Mouse (Mus musculus): ENCODE measurements around the gene Tfcp2l1. TPM values are rescaled to one million over a fixed set of nuclear protein-coding genes. Genes with fewer than 3 reads are reported as not detected.

Gene Tfcp2l1
- polyA plus RNA-seq, 1 experiment from 2014 or later: 1.5 TPM

DNA sequence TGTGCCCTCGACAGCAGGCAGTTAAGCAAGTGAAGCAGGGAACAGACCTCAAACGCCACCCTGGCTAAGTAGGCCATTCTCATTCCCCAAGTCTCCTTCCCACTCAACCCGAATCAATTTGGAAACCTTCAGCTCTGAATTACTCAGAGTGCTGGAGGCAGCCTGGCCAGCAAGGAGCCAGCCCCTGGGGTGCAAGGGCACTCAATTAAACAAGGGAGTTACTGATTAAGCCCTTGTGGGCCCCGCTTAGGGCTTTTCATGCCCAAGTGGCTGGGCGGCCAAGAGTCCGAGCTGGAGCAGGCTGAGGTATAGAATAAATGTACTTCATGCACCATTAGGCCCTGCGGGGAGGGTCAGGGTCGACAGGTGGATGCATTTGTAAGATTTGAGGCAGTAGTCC lies 44.5 kb downstream of the Tfcp2l1 start:
- DNase-seq (ENCODE audit: low spot score): no peak
- Histone ChIP-seq H3K27ac (no peak overlapping the region), H3K36me3 (no peaks in the 10 kb centered on the region), H3K4me1 (no peaks in the 10 kb centered on the region), H3K4me3 (no peak overlapping the region), H3K27me3 (ENCODE audit: insufficient read depth, poor library complexity, severe bottlenecking) (no peaks in the 10 kb centered on the region), H3K9me3 (no peaks in the 10 kb centered on the region)
- WGBS: 74% methylated on average over 8 of the region's 8 CpGs

- WGBS: 79% methylated on average over 4 of the region's 4 CpGs
- DNase-seq (ENCODE audit: low spot score): no peak
- Histone ChIP-seq H3K4me1 (no peaks in the 10 kb centered on the region), H3K36me3 (no peaks in the 10 kb centered on the region), H3K9me3 (no peaks in the 10 kb centered on the region), H3K4me3 (no peak overlapping the region), H3K27ac (no peak overlapping the region), H3K27me3 (ENCODE audit: insufficient read depth, poor library complexity, severe bottlenecking) (no peaks in the 10 kb centered on the region)
These were observed 46.4 kb downstream of the Tfcp2l1 start for GRCm38 (mm10) chr1:118674176-118674575.

GRCm38 (mm10) chr1:118681980-118682379 lies 54.2 kb downstream of the Tfcp2l1 start:
- Histone ChIP-seq H3K27me3 (ENCODE audit: insufficient read depth, poor library complexity, severe bottlenecking) (no peaks in the 10 kb centered on the region), H3K9me3 (no peaks in the 10 kb centered on the region), H3K4me1 (no peaks in the 10 kb centered on the region), H3K4me3 (no peak overlapping the region), H3K36me3 (no peaks in the 10 kb centered on the region), H3K27ac (no peak overlapping the region)
- 76% methylated on average over 1 of the region's 1 CpGs for WGBS
- no peak for DNase-seq (ENCODE audit: low spot score)

DNA sequence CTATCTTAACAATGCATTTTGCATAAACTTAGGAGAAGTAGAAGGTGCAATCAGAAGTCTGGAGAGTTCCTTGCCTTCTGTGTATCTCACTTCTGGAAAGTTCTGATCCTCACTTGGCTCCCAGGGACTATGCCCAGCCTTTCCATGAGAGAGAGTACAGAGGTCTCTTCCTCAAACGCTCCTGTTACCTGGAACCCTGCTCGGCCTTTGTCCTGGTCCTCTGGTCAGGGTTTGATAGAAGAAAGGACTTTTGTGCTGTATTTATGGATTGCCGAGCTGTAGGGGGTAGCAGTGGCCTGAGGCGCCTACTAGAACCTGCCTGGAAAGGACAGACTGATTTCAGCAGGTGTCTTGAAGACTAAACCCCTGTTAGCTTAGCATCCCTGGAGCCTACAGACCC lies 55.9 kb downstream of the Tfcp2l1 start:
- no peaks in the 10 kb centered on the region for H3K36me3 ChIP-seq
- H3K4me1 ChIP-seq: peaks cover 4% of the 10 kb centered on the region; the same call in 1 of the 2 replicates
- DNase-seq (ENCODE audit: low spot score): no peak
- H3K27ac ChIP-seq: no peak overlapping the region
- H3K27me3 ChIP-seq (ENCODE audit: insufficient read depth, poor library complexity, severe bottlenecking): no peaks in the 10 kb centered on the region
- 72% methylated on average over 4 of the region's 4 CpGs for WGBS
- no peak overlapping the region for H3K4me3 ChIP-seq
- no peaks in the 10 kb centered on the region for H3K9me3 ChIP-seq

DNA sequence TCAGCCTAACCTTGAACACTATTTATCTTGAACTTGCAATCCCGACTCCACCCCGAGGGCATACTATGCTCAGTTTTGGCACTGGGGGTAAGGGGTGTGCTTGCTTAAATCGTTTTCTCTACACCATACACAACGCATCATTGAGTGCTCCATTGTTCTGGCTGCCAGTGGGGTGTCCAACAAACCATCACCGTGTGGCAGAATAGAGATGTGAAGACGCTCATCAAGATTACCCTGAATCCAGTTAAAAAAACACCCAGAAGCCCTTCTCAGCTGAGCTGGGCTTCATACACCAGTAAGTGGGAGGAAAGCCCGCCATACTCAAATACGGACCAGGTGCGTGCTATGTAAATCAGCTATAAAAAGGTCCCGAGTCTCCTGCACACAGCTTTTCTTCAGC lies 60.0 kb downstream of the Tfcp2l1 start:
- WGBS: 77% methylated on average over 10 of the region's 10 CpGs
- no peaks in the 10 kb centered on the region for H3K36me3 ChIP-seq
- H3K4me3 ChIP-seq: no peak overlapping the region
- peaks cover 11% of the 10 kb centered on the region; the same call in 1 of the 2 replicates for H3K4me1 ChIP-seq
- DNase-seq (ENCODE audit: low spot score): no peak
- no peak overlapping the region for H3K27ac ChIP-seq
- no peaks in the 10 kb centered on the region for H3K27me3 ChIP-seq (ENCODE audit: insufficient read depth, poor library complexity, severe bottlenecking)
- no peaks in the 10 kb centered on the region for H3K9me3 ChIP-seq

DNA sequence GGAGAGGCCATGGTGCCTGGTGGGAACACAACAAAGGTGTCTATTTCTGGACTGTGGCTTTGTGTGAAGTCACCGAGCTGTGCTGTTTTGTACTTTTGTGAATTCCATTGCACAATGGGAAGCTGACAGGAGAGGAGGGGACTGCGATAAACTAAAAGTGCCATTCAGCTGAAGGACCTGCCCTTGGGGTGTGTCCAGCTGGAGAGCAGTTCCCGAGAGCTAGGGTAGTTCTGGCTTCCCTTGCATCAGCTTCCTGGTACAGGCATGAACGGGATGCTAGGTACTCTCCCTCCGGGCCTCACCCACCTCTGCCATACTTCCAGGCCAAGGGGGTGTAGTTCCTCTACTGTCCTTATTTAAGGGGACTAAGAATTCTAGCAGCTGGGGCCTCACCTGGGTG lies 62.1 kb downstream of the Tfcp2l1 start:
- no peak for DNase-seq (ENCODE audit: low spot score)
- Histone ChIP-seq H3K27ac (peak overlapping the region; percentile 47), H3K4me1 (peaks cover 11% of the 10 kb centered on the region; the same call in 1 of the 2 replicates), H3K4me3 (no peak overlapping the region), H3K9me3 (no peaks in the 10 kb centered on the region), H3K27me3 (ENCODE audit: insufficient read depth, poor library complexity, severe bottlenecking) (no peaks in the 10 kb centered on the region), H3K36me3 (no peaks in the 10 kb centered on the region)
- WGBS: 42% methylated on average over 5 of the region's 5 CpGs

DNA sequence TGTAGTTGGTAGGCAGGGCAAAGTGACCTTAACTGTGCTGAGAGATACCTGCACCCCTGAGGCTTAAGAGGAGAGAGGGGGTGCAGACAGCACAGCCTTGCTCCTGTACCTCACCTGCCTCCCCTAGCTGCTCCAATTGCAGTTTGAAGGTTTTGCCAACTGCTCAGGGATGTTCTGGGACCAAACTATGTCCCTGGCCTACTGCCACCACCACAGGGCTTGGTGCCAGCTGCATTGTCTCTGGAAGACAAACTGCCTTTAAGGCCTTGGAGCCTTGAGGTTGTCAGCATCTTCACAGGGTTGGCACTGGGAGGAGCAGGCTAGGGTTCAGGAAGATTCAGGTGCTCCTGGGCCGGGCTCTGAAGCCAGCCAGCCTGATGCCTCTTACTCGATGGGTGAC lies 66.7 kb downstream of the Tfcp2l1 start:
- 73% methylated on average over 2 of the region's 2 CpGs for WGBS
- no peak for DNase-seq (ENCODE audit: low spot score)
- H3K4me1 ChIP-seq: peaks cover 8% of the 10 kb centered on the region; the same call in 1 of the 2 replicates

GRCm38 (mm10) chr1:118697906-118698305 lies 70.2 kb downstream of the Tfcp2l1 start:
- H3K36me3 ChIP-seq: no peaks in the 10 kb centered on the region
- no peaks in the 10 kb centered on the region for H3K9me3 ChIP-seq
- no peak for DNase-seq (ENCODE audit: low spot score)
- H3K27ac ChIP-seq: no peak overlapping the region
- WGBS: 70% methylated on average over 6 of the region's 6 CpGs
- no peaks in the 10 kb centered on the region for H3K27me3 ChIP-seq (ENCODE audit: insufficient read depth, poor library complexity, severe bottlenecking)
- H3K4me1 ChIP-seq: no peaks in the 10 kb centered on the region
- H3K4me3 ChIP-seq: no peak overlapping the region

More for the DNA sequence above, 66.7 kb downstream of the Tfcp2l1 start:
- H3K9me3 ChIP-seq: no peaks in the 10 kb centered on the region
- H3K4me3 ChIP-seq: no peak overlapping the region
- H3K36me3 ChIP-seq: no peaks in the 10 kb centered on the region
- H3K27me3 ChIP-seq (ENCODE audit: insufficient read depth, poor library complexity, severe bottlenecking): no peaks in the 10 kb centered on the region
- no peak overlapping the region for H3K27ac ChIP-seq

DNA sequence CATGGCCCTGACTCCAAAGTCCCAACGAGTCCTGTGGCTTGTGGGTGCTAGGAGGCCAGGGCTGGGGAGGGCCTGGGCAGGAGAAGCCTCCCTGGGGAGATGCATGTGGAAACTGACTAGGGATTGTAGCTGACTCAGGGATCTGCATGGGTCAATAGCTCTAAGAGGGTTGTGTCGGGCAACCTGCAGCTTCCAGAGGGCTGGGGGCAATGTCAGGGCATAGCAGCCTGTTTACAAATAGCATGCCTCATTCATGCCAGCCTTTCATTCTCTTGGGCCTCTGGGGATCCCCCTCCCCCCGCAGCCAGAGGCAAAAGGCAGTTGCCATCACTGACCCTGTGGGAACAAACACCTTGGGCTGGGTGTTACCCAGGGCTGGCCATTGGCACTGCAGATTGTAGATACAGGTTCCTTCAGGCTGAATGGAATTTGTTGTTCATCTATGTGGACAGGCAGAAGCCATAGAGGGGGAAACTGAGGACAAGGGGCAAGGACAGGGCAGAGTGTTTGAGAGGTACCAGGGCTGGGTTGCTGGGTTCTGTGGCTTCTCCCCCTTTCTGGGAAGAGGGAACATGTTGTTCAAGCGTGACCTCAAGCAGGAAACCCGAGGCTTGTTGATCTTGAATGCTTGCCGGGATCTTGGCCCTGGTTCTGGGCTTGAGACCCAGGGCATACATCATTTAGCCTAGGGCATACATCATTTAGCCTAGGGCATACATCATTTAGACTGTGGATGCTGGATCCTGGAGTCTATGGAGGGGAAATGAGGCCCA lies 71.6 kb downstream of the Tfcp2l1 start:
- 72% methylated on average over 6 of the region's 6 CpGs for WGBS
- H3K9me3 ChIP-seq: no peaks in the 10 kb centered on the region
- no peak for DNase-seq (ENCODE audit: low spot score)
- H3K27ac ChIP-seq: no peak overlapping the region
- no peaks in the 10 kb centered on the region for H3K4me1 ChIP-seq
- no peaks in the 10 kb centered on the region for H3K36me3 ChIP-seq
- no peak overlapping the region for H3K4me3 ChIP-seq
- H3K27me3 ChIP-seq (ENCODE audit: insufficient read depth, poor library complexity, severe bottlenecking): no peaks in the 10 kb centered on the region

DNA sequence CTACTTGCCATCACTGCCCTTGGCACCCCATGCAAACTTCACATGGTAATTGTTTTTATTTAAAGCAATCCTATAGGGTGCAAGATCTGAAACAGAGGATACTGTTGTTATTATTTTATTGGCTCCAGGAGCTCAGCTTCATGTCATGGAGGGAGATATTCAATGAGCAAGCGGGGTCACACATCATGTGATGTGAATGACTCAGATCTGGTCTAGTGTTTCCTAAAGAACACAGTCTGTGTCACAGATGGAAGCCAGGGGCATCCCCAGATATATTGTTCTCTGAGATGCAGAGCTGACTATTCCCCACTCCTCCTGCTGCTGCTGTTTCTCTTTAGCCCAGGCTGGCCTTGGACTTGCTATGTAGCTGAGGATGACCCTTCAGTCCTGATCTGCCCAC lies 72.2 kb downstream of the Tfcp2l1 start:
- Histone ChIP-seq H3K27me3 (ENCODE audit: insufficient read depth, poor library complexity, severe bottlenecking) (no peaks in the 10 kb centered on the region), H3K36me3 (no peaks in the 10 kb centered on the region), H3K4me1 (no peaks in the 10 kb centered on the region), H3K9me3 (no peaks in the 10 kb centered on the region), H3K27ac (no peak overlapping the region), H3K4me3 (no peak overlapping the region)
- WGBS: 85% methylated on average over 1 of the region's 1 CpGs
- DNase-seq (ENCODE audit: low spot score): no peak

DNA sequence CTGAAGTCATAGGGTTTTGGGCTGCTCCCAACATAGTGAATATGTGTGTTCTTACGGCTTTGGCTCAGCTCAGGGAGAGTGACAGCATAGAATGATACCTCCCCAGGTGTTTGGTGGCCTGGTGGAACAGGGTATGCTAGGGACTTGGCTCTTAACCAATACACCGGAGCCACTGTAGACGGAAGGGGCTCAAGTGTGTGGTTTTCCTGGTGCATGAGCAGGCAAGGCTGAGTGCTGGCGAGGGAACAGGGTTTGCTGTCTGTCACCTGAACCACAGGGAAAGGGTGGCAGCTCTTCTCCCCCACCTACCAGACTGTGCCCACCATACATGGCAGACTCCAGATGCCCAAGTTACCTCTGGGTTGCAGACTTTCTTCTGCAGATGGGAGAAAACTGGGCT lies 83.9 kb downstream of the Tfcp2l1 start:
- H3K36me3 ChIP-seq: no peaks in the 10 kb centered on the region
- no peak overlapping the region for H3K4me3 ChIP-seq
- H3K27me3 ChIP-seq (ENCODE audit: insufficient read depth, poor library complexity, severe bottlenecking): 0 out of 2 replicates have a peak, but pooled peaks cover 4% of the 10 kb centered on the region
- no peaks in the 10 kb centered on the region for H3K4me1 ChIP-seq
- WGBS: 83% methylated on average over 4 of the region's 4 CpGs
- DNase-seq (ENCODE audit: low spot score): no peak
- no peak overlapping the region for H3K27ac ChIP-seq
- H3K9me3 ChIP-seq: no peaks in the 10 kb centered on the region

GRCm38 (mm10) chr1:118716225-118716624 lies 88.5 kb downstream of the Tfcp2l1 start:
- Histone ChIP-seq H3K27ac (no peak overlapping the region), H3K27me3 (ENCODE audit: insufficient read depth, poor library complexity, severe bottlenecking) (peaks cover 6% of the 10 kb centered on the region), H3K4me3 (no peak overlapping the region), H3K4me1 (no peaks in the 10 kb centered on the region), H3K36me3 (no peaks in the 10 kb centered on the region), H3K9me3 (no peaks in the 10 kb centered on the region)
- WGBS: 35% methylated on average over 1 of the region's 1 CpGs
- DNase-seq (ENCODE audit: low spot score): no peak

- Histone ChIP-seq H3K27me3 (ENCODE audit: insufficient read depth, poor library complexity, severe bottlenecking) (peaks cover 6% of the 10 kb centered on the region), H3K9me3 (0 out of 2 replicates have a peak, but pooled peaks cover 3% of the 10 kb centered on the region), H3K4me3 (no peak overlapping the region), H3K4me1 (no peaks in the 10 kb centered on the region), H3K36me3 (no peaks in the 10 kb centered on the region), H3K27ac (no peak overlapping the region)
- DNase-seq (ENCODE audit: low spot score): no peak
- 73% methylated on average over 6 of the region's 6 CpGs for WGBS
These were observed 90.3 kb downstream of the Tfcp2l1 start for GRCm38 (mm10) chr1:118718055-118718454.

DNA sequence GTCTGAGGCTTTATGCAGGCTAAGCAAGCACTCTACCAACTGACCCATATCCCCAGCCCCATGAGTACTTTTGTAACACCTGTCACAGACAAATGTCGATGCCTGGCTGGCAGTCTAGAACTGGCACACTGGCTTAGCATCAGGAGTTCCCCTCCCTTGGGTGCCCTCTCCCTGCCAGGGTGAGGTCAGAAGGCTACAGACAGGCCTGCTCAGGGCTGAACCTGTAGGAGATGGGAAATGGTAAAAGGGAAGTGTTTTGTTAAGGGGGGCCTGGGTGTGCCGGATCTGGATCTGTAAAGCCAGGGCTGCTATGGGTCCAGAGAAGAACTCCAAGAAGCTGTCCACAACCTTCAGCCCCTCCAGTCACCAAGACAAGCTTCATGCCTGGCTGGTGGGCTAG lies 92.0 kb downstream of the Tfcp2l1 start:
- no peak overlapping the region for H3K4me3 ChIP-seq

More for the DNA sequence above, 92.0 kb downstream of the Tfcp2l1 start:
- H3K27me3 ChIP-seq (ENCODE audit: insufficient read depth, poor library complexity, severe bottlenecking): peaks cover 6% of the 10 kb centered on the region
- H3K36me3 ChIP-seq: no peaks in the 10 kb centered on the region
- no peaks in the 10 kb centered on the region for H3K4me1 ChIP-seq
- H3K27ac ChIP-seq: no peak overlapping the region
- 0 out of 2 replicates have a peak, but pooled peaks cover 3% of the 10 kb centered on the region for H3K9me3 ChIP-seq
- WGBS: 80% methylated on average over 2 of the region's 2 CpGs
- DNase-seq (ENCODE audit: low spot score): no peak
